Mouse (Mus musculus) thymus, adult 2 months (tissue): ENCODE measurements around the gene Gpr176. TPM values are rescaled to one million over a fixed set of nuclear protein-coding genes. Genes with fewer than 3 reads are reported as not detected.
A peak's percentile ranks its signal among the peaks of the same experiment; 100 is the strongest.

Experiments used
- DNase-seq: peaks from one replicate; pipeline ENCODE4 v3.0.0; 2021
- H3K27ac ChIP-seq: fragments of 200-500 bp; 2 replicates; pipeline ENCODE4 v1.5.1; 2012; ENCODE audit warnings: low read length, control low read depth; ENCODE audit not compliant: control insufficient read depth, insufficient read depth
- H3K27me3 ChIP-seq: fragments of 200-500 bp; 2 replicates; pipeline ENCODE4 v1.6.1; 2012; ENCODE audit warnings: mild to moderate bottlenecking, low read length, moderate library complexity, mixed read lengths; ENCODE audit not compliant: control insufficient read depth, insufficient read depth
- H3K36me3 ChIP-seq: fragments of 200-500 bp; 2 replicates; pipeline ENCODE4 v1.6.1; 2012; ENCODE audit warnings: mild to moderate bottlenecking, low read length, moderate library complexity; ENCODE audit not compliant: control insufficient read depth, insufficient read depth
- H3K4me1 ChIP-seq: fragments of 200-500 bp; replicated peaks from 2 replicates; pipeline ENCODE4 v1.6.1; 2012; ENCODE audit warnings: low read length; ENCODE audit not compliant: control insufficient read depth, insufficient read depth
- H3K4me3 ChIP-seq: fragments of 200-500 bp; 2 replicates; pipeline ENCODE4 v1.5.1; 2012; ENCODE audit warnings: mild to moderate bottlenecking, low read length, control low read depth, moderate library complexity; ENCODE audit not compliant: control insufficient read depth, insufficient read depth
- CTCF ChIP-seq: fragments of 200-500 bp; IDR thresholded peaks from 2 replicates; pipeline ENCODE4 v1.5.1; 2012; ENCODE audit warnings: mild to moderate bottlenecking, control low read depth, low read length, moderate library complexity, borderline replicate concordance; ENCODE audit not compliant: control insufficient read depth, poor library complexity, insufficient read depth; ENCODE audit errors: extremely low read depth
- POLR2A ChIP-seq: fragments of 200-500 bp; IDR thresholded peaks from 2 replicates; pipeline ENCODE4 v1.6.1; 2012; ENCODE audit warnings: mild to moderate bottlenecking, low read length, control low read depth, moderate library complexity; ENCODE audit not compliant: control insufficient read depth, poor library complexity, insufficient read depth; ENCODE audit errors: extremely low read depth
- WGBS: fragments of 180-500 bp; shearing (Covaris S2); methylation state at CpG from one replicate; pipeline ENCODE4 v1.1.7; 2018; 5-methylcytosine and 5-hydroxymethylcytosine counted together
- polyA plus RNA-seq: library from polyadenylated mRNA; depleted of rRNA; stranded (reverse); fragments of >200 nt; gene quantifications from 2 replicates; pipeline ENCODE4 v1.2.3, GENCODE M21; 2012

Gene Gpr176
- polyA plus RNA-seq, 1 experiment: 0.30 TPM

DNA sequence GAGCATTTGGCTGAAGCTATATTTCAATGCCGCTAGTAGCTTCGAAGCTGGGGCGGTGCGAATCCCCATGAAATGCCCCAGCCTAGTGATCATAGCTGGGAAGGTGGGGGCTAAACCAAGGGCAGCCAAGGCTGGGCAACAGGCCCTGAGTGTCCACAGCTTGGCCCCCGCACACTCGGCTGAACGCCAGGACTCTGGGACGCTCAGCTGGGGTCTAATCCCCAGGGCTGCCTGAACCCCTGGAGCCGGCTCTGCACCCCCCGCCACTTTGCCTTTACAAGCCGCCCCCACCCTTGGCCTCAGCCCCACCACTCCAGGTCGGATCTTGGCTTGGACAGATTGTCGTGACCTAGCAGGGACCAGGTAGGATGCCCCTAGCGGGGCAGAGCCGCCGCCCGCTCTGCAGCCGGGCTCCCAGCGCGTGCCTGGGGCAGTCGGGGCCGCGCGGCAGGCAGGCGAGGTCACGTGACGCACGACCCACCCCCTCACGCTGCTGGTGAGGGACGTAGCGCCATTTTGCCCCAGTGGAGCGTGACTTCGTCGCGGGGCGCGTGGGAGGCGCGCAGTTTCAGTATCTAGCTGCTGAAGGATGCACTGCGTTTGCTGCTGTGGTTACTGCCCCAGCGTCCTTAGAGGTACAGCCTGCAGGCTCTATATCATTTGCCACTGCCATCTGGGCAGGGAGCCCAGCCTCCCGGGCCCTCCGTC lies 507 bp upstream of the Gpr176 start:
- Histone ChIP-seq H3K4me3 (peak overlapping the region; percentile 32), H3K27ac (no peak overlapping the region), H3K36me3 (no peaks in the 10 kb centered on the region), H3K4me1 (peaks cover 17% of the 10 kb centered on the region), H3K27me3 (peaks cover 13% of the 10 kb centered on the region)
- DNase-seq: peak; percentile 77
- TF ChIP-seq POLR2A (no peak), CTCF (peak; percentile 56; the same call in 1 of the 2 replicates)
- 4% methylated on average over 43 of the region's 43 CpGs for WGBS

- Histone ChIP-seq H3K4me1 (peaks cover 17% of the 10 kb centered on the region), H3K4me3 (peak overlapping the region; percentile 32), H3K27ac (no peak overlapping the region), H3K36me3 (no peaks in the 10 kb centered on the region), H3K27me3 (peaks cover 13% of the 10 kb centered on the region)
- no peak for TF ChIP-seq CTCF
- no peak for TF ChIP-seq POLR2A
- WGBS: 17% methylated on average over 11 of the region's 11 CpGs
- no peak for DNase-seq
These were observed 688 bp downstream of the Gpr176 start for GRCm38 (mm10) chr2:118372561-118372900.

DNA sequence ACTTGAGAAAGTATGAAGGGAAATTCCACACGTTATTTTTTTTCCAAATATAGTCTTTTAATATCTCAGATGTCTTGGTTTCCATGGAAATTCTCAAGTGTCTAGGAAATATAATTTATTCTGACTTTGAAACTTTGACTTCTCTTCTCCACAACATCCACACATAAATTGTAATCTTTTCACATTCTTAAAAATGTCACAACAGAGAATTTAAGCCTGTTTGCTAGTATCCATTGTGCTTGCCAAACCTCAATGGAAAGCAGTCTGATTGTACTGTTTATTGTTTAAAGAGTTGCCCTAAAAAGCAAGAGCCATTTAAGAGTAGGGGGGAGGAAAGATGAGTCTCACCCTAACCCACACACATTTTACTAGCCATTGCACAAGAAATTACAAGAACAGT lies 1.4 kb downstream of the Gpr176 start:
- 58% methylated on average over 1 of the region's 1 CpGs for WGBS
- peaks cover 13% of the 10 kb centered on the region for H3K27me3 ChIP-seq

DNA sequence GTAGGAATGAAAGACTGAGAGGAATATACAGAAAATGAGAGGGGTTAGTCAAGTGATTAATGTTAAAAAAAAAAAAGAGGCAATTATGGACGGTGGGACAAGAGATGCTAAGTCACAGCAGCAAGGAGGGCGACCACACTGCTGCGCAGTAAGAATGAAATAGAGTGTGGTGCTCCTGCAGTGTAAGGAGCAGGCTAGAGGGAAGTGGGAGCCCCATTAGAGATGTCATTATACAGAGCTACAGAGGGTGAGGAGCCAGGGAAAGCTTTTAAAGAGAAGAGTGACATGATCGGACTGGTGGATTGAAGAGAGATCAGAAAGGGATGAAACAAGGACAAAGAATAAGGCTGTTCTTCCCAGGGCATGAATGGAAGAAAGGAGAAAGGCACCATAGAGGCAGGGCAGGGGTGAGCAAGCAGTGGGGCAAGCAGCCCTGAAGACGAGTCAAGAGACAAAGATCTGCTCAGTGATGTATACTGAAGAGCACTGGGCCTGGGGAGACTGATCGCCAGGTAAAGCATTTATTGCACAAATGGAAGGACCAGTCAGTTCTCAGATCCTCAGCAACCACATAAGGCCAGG lies 18.0 kb downstream of the Gpr176 start:
- Histone ChIP-seq H3K4me1 (no peaks in the 10 kb centered on the region), H3K27ac (no peak overlapping the region), H3K27me3 (no peaks in the 10 kb centered on the region), H3K4me3 (no peak overlapping the region), H3K36me3 (no peaks in the 10 kb centered on the region)
- WGBS: 87% methylated on average over 6 of the region's 6 CpGs
- no peak for DNase-seq
- TF ChIP-seq POLR2A (no peak), CTCF (no peak)

More for the DNA sequence above, 1.4 kb downstream of the Gpr176 start:
- Histone ChIP-seq H3K4me3 (no peak overlapping the region), H3K36me3 (no peaks in the 10 kb centered on the region), H3K27ac (no peak overlapping the region), H3K4me1 (peaks cover 17% of the 10 kb centered on the region)
- DNase-seq: no peak
- TF ChIP-seq CTCF (no peak), POLR2A (no peak)

DNA sequence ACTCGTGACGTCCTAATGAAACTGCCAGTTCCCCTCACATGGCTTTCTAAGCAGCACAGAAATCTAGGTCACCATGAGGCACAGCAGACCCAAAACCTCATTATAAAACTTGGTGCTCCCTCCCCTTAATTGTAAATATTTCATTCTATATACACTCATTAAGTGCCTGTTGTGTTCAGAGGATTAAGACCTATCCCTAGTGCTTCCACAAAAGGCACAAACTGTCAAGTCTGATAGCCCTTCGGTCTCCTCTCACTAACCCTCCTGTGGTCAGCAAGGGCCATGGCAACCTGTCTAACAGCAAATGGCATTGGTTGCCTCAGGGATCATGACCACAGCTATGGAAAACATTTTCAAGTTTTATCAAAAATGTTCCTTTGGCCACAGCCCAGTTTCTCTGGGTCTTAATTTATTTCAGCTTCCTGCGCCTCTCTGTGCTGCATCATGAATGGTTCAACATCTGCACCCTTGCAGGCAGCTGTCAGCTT lies 19.3 kb downstream of the Gpr176 start:
- no peaks in the 10 kb centered on the region for H3K4me1 ChIP-seq
- H3K27me3 ChIP-seq: no peaks in the 10 kb centered on the region
- no peak overlapping the region for H3K27ac ChIP-seq
- no peaks in the 10 kb centered on the region for H3K36me3 ChIP-seq
- no peak overlapping the region for H3K4me3 ChIP-seq
- no peak for TF ChIP-seq POLR2A
- TF ChIP-seq CTCF: no peak
- no peak for DNase-seq
- 47% methylated on average over 4 of the region's 4 CpGs for WGBS

- no peak for DNase-seq
- H3K4me1 ChIP-seq: no peaks in the 10 kb centered on the region
- WGBS: 11% methylated on average over 4 of the region's 4 CpGs
- no peaks in the 10 kb centered on the region for H3K36me3 ChIP-seq
- no peak overlapping the region for H3K27ac ChIP-seq
- no peaks in the 10 kb centered on the region for H3K27me3 ChIP-seq
- TF ChIP-seq CTCF (no peak), POLR2A (no peak)
- H3K4me3 ChIP-seq: no peak overlapping the region
These were observed 19.7 kb downstream of the Gpr176 start for GRCm38 (mm10) chr2:118353498-118353897.
